Mouse (Mus musculus) hindbrain, embryonic 16.5 days (tissue): ENCODE measurements around the gene Pcgf5. TPM values are rescaled to one million over a fixed set of nuclear protein-coding genes. Genes with fewer than 3 reads are reported as not detected.

Source experiments
- ATAC-seq: fragments of 200-750 bp; cut with Nextera tagmentation; 2 replicates; pipeline ENCODE4 v1.8.0; 2017; ENCODE audit warnings: moderate TSS enrichment, moderate library complexity
- H3K27ac ChIP-seq: fragments of 300-500 bp; sonication (generic); 2 replicates; pipeline ENCODE4 v1.5.1; 2014; ENCODE audit warnings: low read depth, mild to moderate bottlenecking, control low read depth, low read length, moderate library complexity
- H3K27me3 ChIP-seq: fragments of 300-500 bp; sonication (generic); replicated peaks from 2 replicates; pipeline ENCODE4 v1.6.1; 2014; ENCODE audit warnings: low read length; ENCODE audit not compliant: control insufficient read depth, insufficient read depth
- H3K36me3 ChIP-seq: fragments of 300-500 bp; sonication (generic); 2 replicates; pipeline ENCODE4 v1.6.1; 2014; ENCODE audit warnings: mild to moderate bottlenecking, low read length, moderate library complexity, mixed read lengths; ENCODE audit not compliant: control insufficient read depth, insufficient read depth
- H3K4me1 ChIP-seq: fragments of 300-500 bp; sonication (generic); 2 replicates; pipeline ENCODE4 v1.6.1; 2014; ENCODE audit warnings: low read depth, low read length; ENCODE audit not compliant: control insufficient read depth, insufficient read depth
- H3K4me2 ChIP-seq: fragments of 300-500 bp; sonication (generic); 2 replicates; pipeline ENCODE4 v1.6.1; 2014; ENCODE audit warnings: mild to moderate bottlenecking, low read length, control low read depth, moderate library complexity
- H3K4me3 ChIP-seq: fragments of 300-500 bp; sonication (generic); 2 replicates; pipeline ENCODE4 v1.5.1; 2014; ENCODE audit warnings: mild to moderate bottlenecking, low read length, control low read depth, moderate library complexity
- H3K9ac ChIP-seq: fragments of 300-500 bp; sonication (generic); 2 replicates; pipeline ENCODE4 v1.6.1; 2014; ENCODE audit warnings: low read depth, mild to moderate bottlenecking, control low read depth, low read length, moderate library complexity
- H3K9me3 ChIP-seq: fragments of 300-500 bp; sonication (generic); 2 replicates; pipeline ENCODE4 v1.6.1; 2014; ENCODE audit warnings: mild to moderate bottlenecking, low read length, moderate library complexity; ENCODE audit not compliant: control insufficient read depth
- WGBS: fragments of 180-500 bp; shearing (Covaris S2); extraction: QIAGEN DNeasy Blood & Tissue Kit; methylation state at CpG from one replicate; pipeline ENCODE4 v1.1.7; 2014; 5-methylcytosine and 5-hydroxymethylcytosine counted together
- polyA plus RNA-seq: library from polyadenylated mRNA; unstranded; fragments of >200 nt; fragmentation: Nextera tagmentation; extraction: Ambion mirVana; gene quantifications from 2 replicates; pipeline ENCODE4 v1.2.1, GENCODE M21; 2015

Gene Pcgf5
- polyA plus RNA-seq, 1 experiment from 2014 or later: 7.2 TPM

GRCm38 (mm10) chr19:36377729-36378128 is 29.6 kb downstream of the Pcgf5 start:
- peak; percentile 83 for ATAC-seq
- Histone ChIP-seq H3K4me2 (no peak overlapping the region), H3K27me3 (0 out of 2 replicates have a peak, but pooled peaks cover 3% of the 10 kb centered on the region), H3K27ac (no peak overlapping the region), H3K36me3 (no peaks in the 10 kb centered on the region), H3K9me3 (no peaks in the 10 kb centered on the region), H3K4me1 (no peaks in the 10 kb centered on the region; the same call in 1 of the 2 replicates), H3K4me3 (no peak overlapping the region), H3K9ac (no peak overlapping the region)
- 53% methylated on average over 7 of the region's 7 CpGs for WGBS

DNA sequence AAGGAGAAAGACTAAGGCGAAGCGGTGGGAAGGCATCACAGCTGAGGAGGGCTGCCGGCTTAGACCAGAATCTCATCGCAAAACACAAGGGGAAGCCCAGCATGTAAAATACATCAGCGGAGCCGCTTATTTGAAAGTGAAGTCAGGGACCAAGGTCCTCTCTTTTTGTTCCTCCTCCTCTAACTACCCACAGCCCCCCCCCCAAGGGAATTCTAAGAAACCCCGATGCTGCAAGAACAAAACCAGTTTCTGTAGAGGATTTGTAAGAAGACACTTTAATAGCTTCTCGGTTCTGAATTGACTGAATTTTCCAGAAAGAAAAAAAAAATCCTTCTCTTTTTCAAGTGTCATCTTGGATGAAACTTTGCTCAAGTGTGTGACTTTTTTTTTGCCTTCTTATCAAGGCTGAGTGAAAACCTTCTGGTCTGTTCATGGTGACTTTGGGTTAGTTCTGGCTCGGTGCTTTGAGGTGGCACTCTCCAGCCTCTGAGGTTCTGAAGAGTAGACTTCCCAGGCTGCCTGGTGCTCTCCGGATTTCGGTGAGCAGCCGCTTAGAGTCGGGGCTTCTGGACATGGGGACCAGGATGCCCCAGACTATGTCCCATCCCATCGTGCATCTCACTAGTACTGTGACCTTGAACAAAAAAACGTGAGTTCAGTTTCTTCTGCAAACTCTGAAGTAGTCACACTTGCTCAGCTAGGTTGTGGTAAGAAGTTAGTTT is 30.6 kb downstream of the Pcgf5 start:
- H3K9ac ChIP-seq: no peak overlapping the region
- no peaks in the 10 kb centered on the region; the same call in 1 of the 2 replicates for H3K4me1 ChIP-seq
- H3K9me3 ChIP-seq: no peaks in the 10 kb centered on the region
- no peak overlapping the region for H3K4me2 ChIP-seq
- no peaks in the 10 kb centered on the region for H3K36me3 ChIP-seq
- no peak overlapping the region for H3K4me3 ChIP-seq
- 0 out of 2 replicates have a peak, but pooled peaks cover 3% of the 10 kb centered on the region for H3K27me3 ChIP-seq
- H3K27ac ChIP-seq: no peak overlapping the region
- 63% methylated on average over 15 of the region's 15 CpGs for WGBS
- no peak for ATAC-seq

DNA sequence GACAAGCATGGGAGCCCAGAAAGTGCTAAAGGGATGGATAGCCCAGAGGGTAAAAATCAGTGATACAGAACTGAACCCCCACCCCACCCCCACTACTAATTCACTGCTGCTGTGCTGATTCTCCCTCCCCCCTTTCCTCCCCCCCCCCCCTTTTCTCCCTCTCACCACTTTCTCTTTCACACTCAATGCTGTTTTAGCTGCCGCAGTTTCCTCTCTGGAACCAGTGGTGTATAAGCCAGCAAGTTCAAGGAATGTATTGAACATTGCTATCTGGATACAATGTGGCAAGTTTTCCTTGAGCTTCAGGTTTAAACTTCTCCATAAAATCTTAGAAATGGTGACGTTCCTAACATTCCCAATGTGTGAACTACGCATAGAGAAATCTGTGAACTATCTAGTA is 34.8 kb downstream of the Pcgf5 start:
- Histone ChIP-seq H3K4me3 (no peak overlapping the region), H3K9me3 (no peaks in the 10 kb centered on the region), H3K27me3 (no peaks in the 10 kb centered on the region), H3K4me2 (no peak overlapping the region), H3K4me1 (no peaks in the 10 kb centered on the region), H3K9ac (no peak overlapping the region), H3K36me3 (no peaks in the 10 kb centered on the region), H3K27ac (no peak overlapping the region)
- WGBS: 92% methylated on average over 3 of the region's 3 CpGs
- no peak for ATAC-seq

DNA sequence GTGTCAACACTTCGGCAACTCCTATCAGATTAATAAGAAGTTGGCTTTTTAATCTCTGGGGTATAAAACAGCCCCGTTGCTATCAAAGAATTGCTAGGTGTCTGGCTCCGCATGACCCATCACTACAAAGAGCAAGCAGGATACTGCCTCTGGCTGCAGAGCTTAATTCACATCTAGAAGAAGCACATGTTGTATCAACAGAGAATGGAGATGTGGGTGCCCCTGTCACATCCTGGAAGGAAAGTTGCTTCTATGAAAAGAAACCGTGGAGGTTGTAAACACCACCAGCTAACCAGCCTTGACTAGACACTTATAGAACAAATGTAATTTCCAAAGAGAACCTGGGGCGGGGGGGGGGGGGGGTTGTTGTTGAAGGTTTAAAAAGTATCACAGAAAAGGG is 35.9 kb downstream of the Pcgf5 start:
- no peak overlapping the region for H3K4me3 ChIP-seq
- WGBS: 84% methylated on average over 5 of the region's 5 CpGs
- H3K36me3 ChIP-seq: no peaks in the 10 kb centered on the region
- H3K27ac ChIP-seq: no peak overlapping the region
- H3K27me3 ChIP-seq: no peaks in the 10 kb centered on the region
- H3K9me3 ChIP-seq: no peaks in the 10 kb centered on the region
- H3K4me1 ChIP-seq: no peaks in the 10 kb centered on the region
- no peak for ATAC-seq
- H3K9ac ChIP-seq: no peak overlapping the region
- H3K4me2 ChIP-seq: no peak overlapping the region

GRCm38 (mm10) chr19:36384426-36384825 is 36.3 kb downstream of the Pcgf5 start:
- no peaks in the 10 kb centered on the region for H3K27me3 ChIP-seq
- 9% methylated on average over 2 of the region's 2 CpGs for WGBS
- H3K27ac ChIP-seq: no peak overlapping the region
- H3K4me3 ChIP-seq: no peak overlapping the region
- no peak overlapping the region for H3K9ac ChIP-seq
- no peak for ATAC-seq
- H3K4me2 ChIP-seq: no peak overlapping the region
- H3K4me1 ChIP-seq: no peaks in the 10 kb centered on the region
- no peaks in the 10 kb centered on the region for H3K9me3 ChIP-seq
- no peaks in the 10 kb centered on the region for H3K36me3 ChIP-seq

DNA sequence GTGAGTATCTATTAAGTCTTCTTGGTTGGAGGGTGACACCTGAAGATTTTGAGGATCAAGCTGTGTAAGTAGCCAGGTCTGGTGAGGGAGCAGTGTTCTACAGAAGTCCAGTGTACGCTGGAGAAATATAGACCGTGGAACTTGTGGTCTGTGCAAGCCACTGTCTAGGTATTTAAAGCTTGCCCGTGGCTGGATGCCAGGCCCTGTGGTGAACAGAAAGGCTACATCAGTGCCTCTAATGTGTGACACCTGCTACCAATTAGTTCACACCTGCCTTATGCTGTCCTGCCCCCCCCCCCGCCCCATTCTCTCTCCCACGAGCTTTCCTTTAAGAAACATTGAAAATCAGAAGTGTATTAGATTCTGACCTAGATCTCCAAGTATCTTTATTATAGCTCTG is 40.4 kb downstream of the Pcgf5 start:
- H3K4me1 ChIP-seq: no peaks in the 10 kb centered on the region
- WGBS: 77% methylated on average over 5 of the region's 5 CpGs
- ATAC-seq: peak; percentile 58
- no peak overlapping the region for H3K4me2 ChIP-seq
- H3K36me3 ChIP-seq: no peaks in the 10 kb centered on the region
- H3K4me3 ChIP-seq: no peak overlapping the region
- no peak overlapping the region for H3K9ac ChIP-seq
- no peaks in the 10 kb centered on the region for H3K9me3 ChIP-seq
- H3K27ac ChIP-seq: no peak overlapping the region
- H3K27me3 ChIP-seq: no peaks in the 10 kb centered on the region

DNA sequence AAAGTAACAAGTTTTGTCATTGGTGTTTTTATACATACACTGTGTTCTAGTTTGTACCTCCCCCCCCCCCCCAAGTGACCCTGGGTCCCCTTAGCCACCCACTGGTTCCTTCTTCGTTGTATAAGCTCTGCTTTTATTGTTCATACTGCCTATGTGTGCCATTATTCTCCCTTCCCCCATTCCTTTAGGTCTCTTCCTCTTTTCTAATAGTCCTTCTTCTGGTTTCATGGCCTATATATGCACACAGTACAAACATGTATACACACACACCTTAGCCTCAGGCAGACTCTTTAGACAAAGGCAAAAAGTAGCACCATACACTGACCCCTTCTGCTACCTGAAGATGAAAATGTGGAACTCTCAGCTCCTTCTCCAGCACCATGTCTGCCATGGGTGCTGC is 42.6 kb downstream of the Pcgf5 start:
- Histone ChIP-seq H3K4me1 (no peaks in the 10 kb centered on the region), H3K27ac (no peak overlapping the region), H3K4me3 (no peak overlapping the region), H3K9ac (no peak overlapping the region), H3K9me3 (no peaks in the 10 kb centered on the region), H3K27me3 (no peaks in the 10 kb centered on the region), H3K4me2 (no peak overlapping the region), H3K36me3 (no peaks in the 10 kb centered on the region)
- 50% methylated on average over 1 of the region's 1 CpGs for WGBS
- no peak for ATAC-seq

DNA sequence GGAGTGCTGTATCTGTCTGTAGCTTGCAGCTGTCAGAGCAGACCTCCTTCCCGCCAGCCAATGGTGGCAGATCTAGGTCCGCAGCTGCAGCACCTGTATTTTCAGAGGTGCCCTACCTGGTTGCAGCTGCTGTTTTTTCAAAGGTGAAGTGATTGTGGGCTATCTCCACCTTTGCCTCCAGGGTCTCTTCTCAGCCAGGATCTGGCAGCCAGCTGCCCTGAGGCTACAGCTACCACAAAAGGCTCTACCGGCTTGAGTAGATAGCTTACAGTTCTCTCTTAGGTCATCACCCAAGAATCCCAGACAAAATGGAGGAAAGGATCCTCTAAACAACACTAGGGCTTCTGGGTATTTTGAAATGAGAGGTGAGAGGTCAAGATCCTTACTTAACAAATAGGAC is 50.4 kb downstream of the Pcgf5 start:
- ATAC-seq: no peak
- Histone ChIP-seq H3K27ac (no peak overlapping the region), H3K4me1 (no peaks in the 10 kb centered on the region), H3K36me3 (no peaks in the 10 kb centered on the region), H3K9me3 (no peaks in the 10 kb centered on the region), H3K4me3 (no peak overlapping the region), H3K9ac (no peak overlapping the region), H3K27me3 (no peaks in the 10 kb centered on the region), H3K4me2 (no peak overlapping the region)
- WGBS: 93% methylated on average over 3 of the region's 3 CpGs

DNA sequence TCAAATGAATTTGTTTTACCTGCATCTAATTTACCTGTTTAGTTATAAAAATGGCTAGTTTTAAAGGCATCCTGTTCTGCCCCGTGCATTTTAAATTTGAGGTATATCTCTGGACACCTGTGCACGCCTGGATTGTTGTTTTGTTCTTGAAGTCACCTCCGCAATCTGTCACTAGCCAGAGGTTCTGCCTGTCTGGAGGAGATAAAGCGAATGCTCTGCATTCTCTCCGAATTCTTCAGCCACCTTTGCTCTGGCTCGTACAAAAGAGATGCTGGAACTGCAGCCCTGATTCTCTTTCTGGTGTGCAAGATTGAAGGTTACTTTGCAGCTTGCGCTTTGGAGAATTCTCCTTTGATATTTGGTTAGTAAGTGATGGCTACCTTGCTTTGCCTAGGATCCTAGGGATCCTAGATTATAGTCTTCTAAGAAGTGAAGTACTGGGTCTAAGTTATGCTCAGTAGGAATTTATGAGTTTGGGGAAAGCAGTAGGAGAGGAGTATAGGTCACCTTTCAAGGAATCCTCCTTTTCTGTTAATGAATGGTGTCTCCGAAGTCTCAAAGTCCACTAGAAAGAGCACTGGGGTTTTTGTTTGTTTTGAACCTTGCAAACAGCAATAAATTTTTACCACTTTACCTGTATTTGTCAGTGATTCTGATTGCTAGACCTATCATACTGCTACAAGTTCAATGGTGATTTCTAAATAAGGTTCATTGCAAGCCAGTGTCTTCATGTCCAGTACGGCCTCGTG is 60.4 kb downstream of the Pcgf5 start:
- 70% methylated on average over 10 of the region's 10 CpGs for WGBS
- Histone ChIP-seq H3K9ac (no peak overlapping the region), H3K27me3 (peaks cover 4% of the 10 kb centered on the region), H3K36me3 (no peaks in the 10 kb centered on the region), H3K27ac (no peak overlapping the region), H3K9me3 (no peaks in the 10 kb centered on the region), H3K4me2 (no peak overlapping the region), H3K4me3 (no peak overlapping the region), H3K4me1 (peaks cover 7% of the 10 kb centered on the region)
- no peak for ATAC-seq
